Mouse (Mus musculus) pancreas, adult 10 weeks (tissue): ENCODE data around the gene Gchfr. TPM values are rescaled to one million over a fixed set of nuclear protein-coding genes. Genes with fewer than 3 reads are reported as not detected.

Experiments used
- polyA plus RNA-seq: library from polyadenylated mRNA; stranded (reverse); fragments of 350-450 nt; fragmentation: Illumina TruSeq; extraction: RNeasy Lipid Tissue Mini Kit (QIAGEN cat#74804); gene quantifications from one replicate; pipeline ENCODE4 v1.2.3, GENCODE M21; 2015; ENCODE audit warnings: low read depth, low replicate concordance; ENCODE audit not compliant: insufficient read depth

The Gchfr gene
- polyA plus RNA-seq, result not detected

GRCm38 (mm10) chr2:119166901-119167865 lies at the start of gene Gchfr:
Gchfr (plus strand) TSS chr2:119167773.

GRCm38 (mm10) chr2:119156681-119157572 lies 10.6 kb upstream of the Gchfr start, which contains the start of gene Rmdn3:
Rmdn3 (minus strand) TSS chr2:119157034.

GRCm38 (mm10) chr2:119173991-119174651 lies 6.5 kb downstream of the Gchfr start, which contains the start of gene Gm14137:
Gm14137 (plus strand) TSS chr2:119174509.

GRCm38 (mm10) chr2:119208344-119209175 lies 41.0 kb downstream of the Gchfr start, which contains the start of the genes Zfyve19 and Dnajc17:
Zfyve19 (plus strand) TSS chr2:119208617.
Dnajc17 (minus strand) TSS chr2:119208795.

Other genes starting within 250 kb of the Gchfr start
- gene Chst14, start 241.3 kb upstream of the Gchfr start, polyA plus RNA-seq, result 2.5 TPM
- 3.7 TPM for gene Ccdc32, start 138.4 kb upstream of the Gchfr start, polyA plus RNA-seq
- gene Rpusd2, start 133.0 kb upstream of the Gchfr start, polyA plus RNA-seq, result 0.50 TPM
- gene Knl1, start 120.7 kb upstream of the Gchfr start, polyA plus RNA-seq, result not detected
- gene Rad51, start 55.0 kb upstream of the Gchfr start, polyA plus RNA-seq, result 0.59 TPM
- 13.2 TPM for gene Rmdn3, start 10.7 kb upstream of the Gchfr start, polyA plus RNA-seq
- gene Gm14137, start 6.7 kb downstream of the Gchfr start, polyA plus RNA-seq, result not detected
- 16.8 TPM for gene Zfyve19, start 40.8 kb downstream of the Gchfr start, polyA plus RNA-seq
- gene Dnajc17, start 41.0 kb downstream of the Gchfr start, polyA plus RNA-seq, result 4.6 TPM
- gene Ppp1r14d, start 62.1 kb downstream of the Gchfr start, polyA plus RNA-seq, result 1.2 TPM
- gene Spint1, start 69.6 kb downstream of the Gchfr start, polyA plus RNA-seq, result 27.8 TPM
- gene Rhov, start 103.5 kb downstream of the Gchfr start, polyA plus RNA-seq, result 2.1 TPM
- gene Vps18, start 121.0 kb downstream of the Gchfr start, polyA plus RNA-seq, result 3.5 TPM
- 6.2 TPM for gene Dll4, start 158.0 kb downstream of the Gchfr start, polyA plus RNA-seq
- gene Chac1, start 183.5 kb downstream of the Gchfr start, polyA plus RNA-seq, result 15.9 TPM